Mouse (Mus musculus): ENCODE results near the gene Ltbp3. TPM values are rescaled to one million over a fixed set of nuclear protein-coding genes. Genes with fewer than 3 reads are reported as not detected.

Gene Ltbp3
- polyA plus RNA-seq, 1 experiment = 10.5 TPM

DNA sequence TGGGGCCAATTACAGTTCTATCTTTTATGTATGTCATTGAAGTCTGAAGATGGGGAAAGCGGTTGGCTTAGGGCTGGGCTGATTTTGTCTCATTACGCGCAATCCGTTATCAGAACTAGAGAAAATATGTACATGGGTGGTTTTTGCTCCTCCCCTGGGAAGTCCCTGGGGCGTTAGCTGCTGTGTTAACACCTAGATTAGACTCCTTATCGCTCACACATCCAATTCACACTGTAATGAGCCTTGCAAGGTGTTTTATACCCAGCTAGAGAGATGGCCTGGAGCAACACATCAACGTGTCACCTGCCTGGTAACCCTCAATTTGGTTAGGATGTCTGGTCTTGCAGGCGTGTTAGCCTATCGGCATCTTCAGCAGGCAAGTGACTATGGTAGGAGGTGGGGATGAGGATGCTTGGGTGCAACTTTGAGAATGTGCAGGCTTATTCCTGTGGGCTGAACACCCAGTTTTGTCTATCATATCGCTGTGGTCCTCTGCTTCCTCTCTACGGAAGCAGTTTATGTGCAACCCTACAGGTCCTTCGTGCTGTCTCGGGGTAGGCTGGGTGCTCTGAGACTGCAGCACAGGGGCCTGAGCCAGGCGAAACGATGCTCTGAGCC lies 13.6 kb upstream of the Ltbp3 start:
- TF ChIP-seq POLR2A (IDR thresholded peaks at IDR 0.05; ENCODE audit: borderline replicate concordance, control insufficient read depth, low read depth, low read length) (peak; percentile 32; the same call in 1 of the 2 replicates), CTCF (IDR thresholded peaks at IDR 0.05; ENCODE audit: control insufficient read depth, insufficient read depth, low read length) (no peak)
- H3K4me3 ChIP-seq (replicated peaks; ENCODE audit: control insufficient read depth, low read depth, low read length) = peak overlapping the region; percentile 83

DNA sequence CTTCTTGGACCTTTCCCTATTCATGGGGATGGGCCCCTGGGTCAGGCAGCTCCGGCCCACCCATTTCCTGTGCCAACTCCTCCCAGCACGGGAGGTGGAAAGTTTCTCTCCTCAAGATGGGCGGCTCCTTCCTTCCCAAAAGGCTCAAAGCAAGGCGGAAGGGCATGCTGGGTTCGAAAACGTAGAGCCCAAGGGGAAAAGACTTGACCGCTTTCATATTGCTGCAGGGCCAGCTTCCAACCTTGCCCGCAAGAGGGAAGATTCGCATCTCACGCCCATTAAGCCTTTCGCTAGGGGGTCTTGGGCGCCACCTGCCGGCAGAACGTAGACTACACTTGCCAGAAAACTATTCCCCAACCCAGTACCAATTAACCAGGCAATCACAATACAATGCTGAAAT lies 13.0 kb upstream of the Ltbp3 start:
- H3K27ac ChIP-seq (ENCODE audit: control insufficient read depth, insufficient read depth, low read depth, low read length, poor library complexity) = peak overlapping the region; percentile 97
- H3K4me3 ChIP-seq (replicated peaks; ENCODE audit: control insufficient read depth, low read depth, low read length) = peak overlapping the region; percentile 83
- TF ChIP-seq CTCF (IDR thresholded peaks at IDR 0.05; ENCODE audit: control insufficient read depth, insufficient read depth, low read length) (peak; percentile 100), POLR2A (IDR thresholded peaks at IDR 0.05; ENCODE audit: borderline replicate concordance, control insufficient read depth, low read depth, low read length) (no peak)
- peaks cover 14% of the 10 kb centered on the region for H3K4me1 ChIP-seq (ENCODE audit: control insufficient read depth, insufficient read depth, low read length)
- under 1% methylated on average over 14 of the region's 14 CpGs for WGBS

More for the DNA sequence above, 13.6 kb upstream of the Ltbp3 start:
- 18% methylated on average over 15 of the region's 15 CpGs for WGBS
- Histone ChIP-seq H3K4me1 (ENCODE audit: control insufficient read depth, insufficient read depth, low read length) (peaks cover 14% of the 10 kb centered on the region), H3K27ac (ENCODE audit: control insufficient read depth, insufficient read depth, low read depth, low read length, poor library complexity) (peak overlapping the region; percentile 97)

DNA sequence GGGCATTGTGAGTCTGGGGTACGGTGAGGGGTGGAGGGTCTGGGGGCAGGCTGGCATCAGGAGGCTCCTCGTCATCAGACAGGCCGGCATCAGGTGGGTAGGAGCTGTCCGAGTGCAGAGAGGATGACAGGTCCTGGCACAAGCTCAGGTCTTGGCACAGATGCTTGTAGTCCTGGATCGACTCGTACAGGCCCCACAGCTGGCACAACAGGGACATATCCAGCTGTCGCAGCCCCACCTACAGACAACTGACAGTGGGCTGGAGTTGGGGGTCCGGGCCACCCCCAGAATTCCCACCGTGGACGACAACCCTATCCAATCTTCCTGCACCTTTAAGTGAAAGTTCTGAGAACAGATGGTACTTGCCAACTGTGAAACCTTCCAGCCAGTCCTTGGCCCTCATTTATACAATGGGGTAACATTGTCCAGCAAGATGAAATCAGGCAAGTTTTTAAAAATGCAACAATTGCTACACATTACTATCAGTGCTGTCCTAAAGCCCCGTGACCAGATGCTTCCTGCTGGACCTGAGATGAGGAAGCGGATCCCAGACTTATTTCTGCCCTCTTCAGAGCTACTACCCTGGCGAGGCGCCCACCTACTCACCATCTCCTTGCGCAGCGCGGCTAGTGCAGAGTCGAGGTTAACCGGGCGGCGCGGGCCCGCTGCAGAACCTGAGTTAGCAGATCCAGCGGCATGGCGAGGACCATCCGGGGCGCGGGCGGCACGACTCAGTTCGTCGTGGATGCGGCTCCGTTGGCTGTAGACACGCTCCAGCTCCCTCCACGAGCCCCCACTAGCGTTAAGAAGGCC lies 11.9 kb upstream of the Ltbp3 start:
- H3K4me3 ChIP-seq (replicated peaks; ENCODE audit: control insufficient read depth, low read depth, low read length) = peak overlapping the region; percentile 83
- peaks cover 13% of the 10 kb centered on the region for H3K4me1 ChIP-seq (ENCODE audit: control insufficient read depth, insufficient read depth, low read length)
- TF ChIP-seq CTCF (IDR thresholded peaks at IDR 0.05; ENCODE audit: control insufficient read depth, insufficient read depth, low read length) = no peak
- TF ChIP-seq POLR2A (IDR thresholded peaks at IDR 0.05; ENCODE audit: borderline replicate concordance, control insufficient read depth, low read depth, low read length) = peak; percentile 19; the same call in 1 of the 2 replicates
- peak overlapping the region; percentile 82 for H3K27ac ChIP-seq (ENCODE audit: control insufficient read depth, insufficient read depth, low read depth, low read length, poor library complexity)
- 8% methylated on average over 37 of the region's 37 CpGs for WGBS

DNA sequence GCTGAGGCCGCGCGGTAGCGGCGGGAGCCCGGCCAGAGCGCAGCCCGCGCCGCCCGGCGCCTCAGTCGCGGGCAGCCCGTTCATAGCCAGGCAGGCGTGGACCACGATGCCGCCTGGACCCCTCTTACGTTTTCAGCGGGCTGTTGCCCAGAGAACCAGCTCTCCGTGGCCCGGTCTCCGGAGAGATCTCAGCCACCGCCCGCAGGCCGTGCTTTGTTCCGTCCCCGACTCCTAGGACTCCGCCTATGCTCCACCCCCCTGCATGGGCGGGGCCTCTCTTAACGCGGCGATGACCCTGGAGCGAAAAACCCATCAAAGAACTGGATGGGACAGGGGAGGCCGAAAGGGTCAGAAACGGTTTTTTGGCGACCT lies 11.3 kb upstream of the Ltbp3 start, which contains the start of gene Fam89b:
Fam89b (minus strand) TSS at position 210 of the 372 bp plus-strand sequence.
- H3K4me1 ChIP-seq (ENCODE audit: control insufficient read depth, insufficient read depth, low read length) = peaks cover 9% of the 10 kb centered on the region
- no peak for TF ChIP-seq CTCF (IDR thresholded peaks at IDR 0.05; ENCODE audit: control insufficient read depth, insufficient read depth, low read length)
- TF ChIP-seq POLR2A (IDR thresholded peaks at IDR 0.05; ENCODE audit: borderline replicate concordance, control insufficient read depth, low read depth, low read length) = peak; percentile 91
- peak within 1 kb of the TSS; percentile 83 for H3K4me3 ChIP-seq (replicated peaks; ENCODE audit: control insufficient read depth, low read depth, low read length)
- WGBS = under 1% methylated on average over 37 of the region's 37 CpGs
- peak within 1 kb of the TSS; percentile 82 for H3K27ac ChIP-seq (ENCODE audit: control insufficient read depth, insufficient read depth, low read depth, low read length, poor library complexity)

DNA sequence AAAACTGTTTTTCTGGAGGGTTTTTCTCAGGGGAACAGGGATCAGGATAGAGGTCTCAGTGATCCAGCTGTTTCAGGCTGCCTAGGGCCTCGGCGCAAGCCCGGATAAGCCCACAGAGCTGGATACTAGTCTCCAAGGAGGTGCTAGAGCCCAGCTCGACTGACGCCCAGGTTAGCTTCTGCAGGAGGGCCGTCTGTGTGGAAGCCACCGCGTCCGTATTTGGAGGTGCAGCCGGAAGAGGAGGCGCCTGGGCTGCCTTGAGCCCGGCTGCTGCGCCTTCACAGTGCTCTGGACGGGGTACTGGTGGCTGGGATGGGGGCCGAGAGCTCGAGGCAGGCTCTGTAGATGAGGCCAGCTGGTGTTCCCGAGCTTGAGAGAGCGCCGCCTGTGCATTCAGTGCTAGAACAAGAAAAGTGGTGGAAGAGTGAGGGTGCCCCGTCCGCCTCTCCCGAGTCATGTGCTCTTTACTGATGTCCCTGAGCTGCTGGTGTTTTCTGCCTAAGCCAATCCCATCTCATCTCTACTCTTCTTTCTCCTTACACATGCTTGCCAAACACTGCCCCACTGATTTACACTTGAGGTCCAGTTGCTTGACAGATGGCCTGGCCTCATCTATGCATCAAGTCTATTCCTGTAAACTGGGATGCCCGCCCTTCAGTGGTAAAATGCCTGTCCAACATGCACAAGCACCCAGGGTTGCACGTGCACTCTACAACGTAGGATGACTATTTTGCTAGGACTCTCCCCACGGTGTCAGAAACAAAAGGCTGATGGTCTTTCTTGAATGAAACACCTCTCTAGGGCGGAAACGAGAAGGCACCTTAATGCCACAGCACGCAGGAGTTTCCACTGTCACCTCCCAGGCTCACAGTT lies 10.2 kb upstream of the Ltbp3 start:
- Histone ChIP-seq H3K27ac (ENCODE audit: control insufficient read depth, insufficient read depth, low read depth, low read length, poor library complexity) (no peak overlapping the region), H3K4me1 (ENCODE audit: control insufficient read depth, insufficient read depth, low read length) (peaks cover 9% of the 10 kb centered on the region), H3K4me3 (replicated peaks; ENCODE audit: control insufficient read depth, low read depth, low read length) (peak overlapping the region; percentile 77)
- no peak; the same call in 1 of the 2 replicates for TF ChIP-seq POLR2A (IDR thresholded peaks at IDR 0.05; ENCODE audit: borderline replicate concordance, control insufficient read depth, low read depth, low read length)
- TF ChIP-seq CTCF (IDR thresholded peaks at IDR 0.05; ENCODE audit: control insufficient read depth, insufficient read depth, low read length) = no peak
- WGBS = 81% methylated on average over 29 of the region's 29 CpGs

DNA sequence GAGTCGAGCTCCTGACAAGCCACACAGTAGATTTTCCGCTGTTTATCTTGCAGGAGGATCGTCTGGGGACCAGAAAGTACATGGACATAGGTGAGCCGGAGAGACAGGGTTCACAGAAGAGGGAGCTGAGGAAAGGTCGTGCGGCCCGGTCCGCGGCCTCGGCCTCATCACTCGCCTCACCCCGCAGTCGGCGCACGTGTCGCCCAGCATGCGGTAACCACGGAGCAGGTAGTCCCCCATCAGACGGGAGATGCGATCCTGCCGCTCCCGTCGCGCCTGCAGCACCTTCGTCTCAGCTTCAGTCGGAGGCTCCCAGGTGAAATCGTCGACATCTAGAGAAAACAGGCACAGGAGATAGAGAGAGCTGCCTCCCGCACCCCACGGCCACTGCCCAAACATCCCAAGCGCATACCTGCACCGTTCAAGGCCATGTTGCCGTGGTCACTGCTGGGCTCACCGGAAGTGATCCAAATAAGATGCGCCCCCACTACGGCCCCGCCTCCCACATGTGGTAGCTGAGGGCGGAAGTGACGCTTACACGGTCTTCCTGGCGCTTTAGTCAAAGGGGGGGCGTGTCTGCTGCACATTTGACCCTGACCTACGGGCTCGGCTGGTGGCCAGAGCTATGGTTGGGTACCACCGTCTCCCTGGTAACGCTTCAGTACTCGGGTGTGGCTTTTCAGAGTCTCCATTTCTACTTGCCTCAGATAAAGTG lies 9.3 kb upstream of the Ltbp3 start:
- Histone ChIP-seq H3K4me3 (replicated peaks; ENCODE audit: control insufficient read depth, low read depth, low read length) (peak overlapping the region; percentile 77), H3K4me1 (ENCODE audit: control insufficient read depth, insufficient read depth, low read length) (peaks cover 9% of the 10 kb centered on the region), H3K27ac (ENCODE audit: control insufficient read depth, insufficient read depth, low read depth, low read length, poor library complexity) (no peak overlapping the region)
- TF ChIP-seq POLR2A (IDR thresholded peaks at IDR 0.05; ENCODE audit: borderline replicate concordance, control insufficient read depth, low read depth, low read length) (peak; percentile 69; the same call in 1 of the 2 replicates), CTCF (IDR thresholded peaks at IDR 0.05; ENCODE audit: control insufficient read depth, insufficient read depth, low read length) (peak; percentile 17; the same call in 1 of the 2 replicates)
- under 1% methylated on average over 47 of the region's 47 CpGs for WGBS

DNA sequence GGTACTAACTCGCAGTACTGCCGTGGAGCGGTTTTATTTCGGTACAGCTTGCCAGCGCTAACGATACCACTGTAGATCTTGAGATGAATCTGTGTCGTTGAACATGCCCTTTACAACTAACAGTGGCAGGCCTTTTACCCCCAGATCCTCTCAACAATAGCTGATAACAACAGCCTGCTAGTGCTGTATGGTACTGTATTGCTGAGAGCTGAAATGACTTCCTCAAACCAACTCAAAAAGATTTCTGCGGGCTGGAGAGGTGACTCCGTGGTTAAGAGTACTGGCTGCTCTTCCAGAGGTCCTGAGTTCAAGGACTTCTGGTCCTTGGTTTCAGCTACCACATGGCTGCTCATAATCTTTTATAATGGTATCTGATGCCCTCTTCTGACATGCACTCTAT lies 6.4 kb upstream of the Ltbp3 start:
- peaks cover 5% of the 10 kb centered on the region; the same call in 1 of the 2 replicates for H3K4me1 ChIP-seq (ENCODE audit: control insufficient read depth, insufficient read depth, low read length)
- H3K27ac ChIP-seq (ENCODE audit: control insufficient read depth, insufficient read depth, low read depth, low read length, poor library complexity) = no peak overlapping the region
- H3K4me3 ChIP-seq (replicated peaks; ENCODE audit: control insufficient read depth, low read depth, low read length) = no peak overlapping the region
- 58% methylated on average over 9 of the region's 9 CpGs for WGBS
- TF ChIP-seq CTCF (IDR thresholded peaks at IDR 0.05; ENCODE audit: control insufficient read depth, insufficient read depth, low read length) (no peak), POLR2A (IDR thresholded peaks at IDR 0.05; ENCODE audit: borderline replicate concordance, control insufficient read depth, low read depth, low read length) (no peak)
